Mouse (Mus musculus) left cerebral cortex, postnatal 36 days (tissue): ENCODE data around the gene Armc9. TPM values are rescaled to one million over a fixed set of nuclear protein-coding genes. Genes with fewer than 3 reads are reported as not detected.

ENCODE experiments used
- DNase-seq, 2 experiments: peaks; one replicate each; pipeline ENCODE4 v3.0.0; 2021 to 2022; ENCODE audit warnings: low spot score in 2 of 2, mixed read lengths in 1 of 2
- intact Hi-C: fragments of 180-260 bp; cut with DNase I; formaldehyde crosslinking; loops from one replicate; pipeline ENCODE4 v1.15.1; 2025
- total RNA-seq, 2 experiments: library from RNA; stranded (reverse); gene quantifications; 2 replicates each; pipeline ENCODE4 v1.2.3; 2021

Gene Armc9
- 10 to 100 TPM; 34.1 to 46.5 TPM for total RNA-seq

- intact Hi-C loops, result no loop called here
Observed at GRCm38 (mm10) chr1:86154133-86154823, at the start of gene Armc9. Gene Armc9 (plus strand): TSS chr1:86154780.

GRCm38 (mm10) chr1:86105054-86105453, 49.5 kb upstream of the Armc9 start:
- no peak for DNase-seq
- intact Hi-C loops, result no loop called here

More at GRCm38 (mm10) chr1:86154133-86154823, at the start of gene Armc9:
- peak; percentile 96 to 97 for DNase-seq

- DNase-seq, result peak; percentile 15 to 25
- intact Hi-C loops, result no loop called here
Observed at GRCm38 (mm10) chr1:86111779-86112178, 42.8 kb upstream of the Armc9 start, which contains the start of gene Htr2b. Gene Htr2b (minus strand): TSS chr1:86111970.

DNA sequence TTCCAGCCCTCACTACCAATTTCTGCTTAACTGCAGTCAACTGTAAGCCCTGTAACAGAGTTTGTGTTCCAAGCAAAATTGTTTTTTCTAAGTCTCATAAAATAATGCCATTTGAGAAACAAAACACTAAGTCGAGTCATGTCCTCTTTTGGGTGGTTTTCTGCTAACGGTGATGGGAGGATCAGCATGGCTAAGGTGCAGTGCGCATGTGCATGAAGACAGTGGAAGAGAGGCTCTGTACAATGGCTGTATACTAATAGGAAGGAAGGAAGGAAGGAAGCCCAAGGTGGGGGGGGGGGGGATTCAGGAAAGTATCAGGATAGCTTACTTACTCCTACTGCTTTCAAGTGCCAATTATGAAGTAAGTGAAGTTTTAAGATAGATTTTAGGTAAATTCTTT, 40.4 kb upstream of the Armc9 start:
- intact Hi-C loops, result no loop called here
- no peak for DNase-seq

DNA sequence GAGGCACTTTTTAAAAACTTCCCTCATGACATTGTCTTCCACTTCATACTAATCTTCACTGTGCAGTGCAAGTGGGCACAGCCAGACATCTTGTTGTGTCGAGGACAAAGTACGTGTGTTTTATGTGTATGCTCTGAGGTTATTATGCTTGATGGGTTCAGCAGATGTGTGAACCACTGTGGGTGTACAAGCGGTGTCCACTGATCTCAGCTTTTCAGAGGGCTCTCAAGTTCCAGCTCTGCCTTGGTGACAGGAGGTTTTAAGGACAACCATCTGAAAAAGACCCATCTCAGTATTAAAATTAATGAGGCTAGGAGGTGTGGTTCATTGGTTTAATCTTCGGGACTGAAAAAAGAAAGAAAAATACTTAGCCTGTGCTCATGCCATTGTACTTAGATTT, 35.0 kb upstream of the Armc9 start:
- intact Hi-C loops, result no loop called here
- DNase-seq, result no peak

GRCm38 (mm10) chr1:86126036-86126435, 28.5 kb upstream of the Armc9 start:
- intact Hi-C loops, result no loop called here
- no peak for DNase-seq

DNA sequence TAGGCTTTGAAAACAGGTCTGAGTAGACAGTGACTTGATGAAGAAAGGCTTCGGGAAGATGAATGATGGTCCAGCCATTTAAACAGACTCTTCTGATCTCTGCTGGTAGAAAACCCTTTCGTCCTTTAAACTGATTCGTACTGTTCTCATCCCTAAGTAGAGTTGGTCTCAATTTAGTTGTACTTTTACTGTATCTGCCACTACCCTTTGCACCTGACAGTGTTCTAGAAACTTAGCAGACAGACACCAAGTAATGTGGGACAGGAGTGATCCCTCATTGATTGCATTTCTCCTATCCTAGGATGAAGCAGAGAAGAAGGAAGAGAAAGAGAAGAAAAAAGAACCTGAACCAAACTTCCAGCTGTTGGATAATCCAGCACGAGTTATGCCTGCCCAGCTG, 21.2 kb upstream of the Armc9 start, which contains the start of gene Gm21972:
Gm21972 (plus strand) TSS at position 301 of the 400 bp plus-strand sequence.
- intact Hi-C loops, result no loop called here
- no peak for DNase-seq

DNA sequence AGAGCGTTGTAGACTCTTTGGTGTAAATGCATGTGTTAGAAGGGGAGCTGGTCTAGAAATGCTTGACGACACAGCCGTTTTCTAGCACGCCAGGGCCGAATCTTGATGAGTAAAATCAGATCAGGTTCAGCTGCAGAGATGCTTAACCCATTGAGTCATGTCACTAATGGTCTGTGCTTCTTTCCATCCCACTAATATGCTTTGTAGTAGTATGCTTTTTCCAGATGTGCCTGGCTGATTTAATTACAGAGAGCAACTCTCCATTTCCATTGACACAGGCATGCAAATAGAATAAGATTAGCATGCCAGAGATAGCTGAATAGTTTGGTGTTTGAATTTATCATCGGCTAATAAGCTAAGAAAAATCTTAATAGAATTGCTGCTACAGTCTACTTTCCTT, 19.3 kb upstream of the Armc9 start:
- DNase-seq, result no peak
- intact Hi-C loops, result no loop called here

DNA sequence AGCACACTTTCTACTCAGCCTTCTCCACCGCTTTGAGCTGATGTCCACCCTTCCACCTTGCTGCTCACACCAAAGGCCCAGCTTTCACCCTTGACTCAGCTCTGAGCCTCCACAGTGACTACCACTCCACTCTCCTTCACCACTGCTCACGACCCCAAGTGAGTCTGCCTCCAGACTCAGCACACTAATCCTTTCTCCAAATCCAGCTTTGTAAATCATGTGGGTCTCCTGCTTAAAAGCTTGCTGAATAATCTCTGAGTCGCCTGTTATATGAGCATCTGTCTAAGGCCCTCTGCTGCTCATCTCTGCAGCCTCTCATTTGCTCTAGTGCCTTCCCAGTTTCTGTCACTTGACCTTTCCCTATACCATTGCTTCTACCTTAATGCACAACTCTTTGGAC, 13.5 kb upstream of the Armc9 start:
- intact Hi-C loops, result no loop called here
- DNase-seq, result no peak

DNA sequence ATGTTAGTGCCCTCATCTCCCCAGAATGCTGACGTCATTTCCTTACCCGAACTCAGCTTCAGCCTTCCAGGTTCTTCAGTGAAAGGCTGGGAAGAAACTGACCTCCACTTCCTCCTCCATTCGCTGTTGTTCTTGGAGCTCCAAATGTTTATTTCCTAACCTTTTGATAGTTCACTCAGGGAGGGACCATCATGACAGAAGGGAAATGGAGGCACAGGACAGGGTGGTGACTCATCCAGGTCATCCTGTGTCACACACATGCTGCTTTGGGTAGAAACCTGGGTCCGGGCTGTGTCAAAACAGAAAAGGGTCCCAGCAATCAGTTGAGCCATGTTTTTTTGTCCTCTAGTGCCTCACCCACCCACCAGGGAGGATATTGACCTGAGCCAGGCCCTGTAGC, 11.4 kb upstream of the Armc9 start:
- DNase-seq, result no peak
- intact Hi-C loops, result no loop called here

- no peak for DNase-seq
- intact Hi-C loops, result no loop called here
Observed at GRCm38 (mm10) chr1:86144001-86144944, 10.3 kb upstream of the Armc9 start.

GRCm38 (mm10) chr1:86146293-86146692, 8.3 kb upstream of the Armc9 start:
- intact Hi-C loops, result no loop called here
- DNase-seq, result no peak

GRCm38 (mm10) chr1:86147557-86147956, 7.0 kb upstream of the Armc9 start:
- intact Hi-C loops, result no loop called here
- DNase-seq, result no peak

DNA sequence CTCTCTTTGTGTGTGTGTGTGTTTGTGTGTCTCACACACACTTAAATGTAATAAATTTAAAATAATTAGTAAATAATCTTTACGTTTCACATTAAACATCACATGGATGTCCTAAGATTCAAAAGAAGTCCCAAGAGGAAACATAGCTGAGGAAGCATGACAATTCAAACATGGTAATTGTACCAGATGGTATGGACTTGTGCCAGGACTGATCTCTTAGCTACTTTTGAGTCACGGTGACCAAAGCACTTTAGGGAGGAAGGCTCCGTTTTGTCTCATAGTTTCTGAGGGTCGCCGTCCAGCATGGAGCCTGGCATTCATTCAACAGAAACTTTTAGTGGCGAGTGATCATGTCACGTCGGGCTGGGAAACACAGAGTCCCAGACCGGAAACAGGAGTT, 6.4 kb upstream of the Armc9 start:
- no peak for DNase-seq
- intact Hi-C loops, result no loop called here

GRCm38 (mm10) chr1:86150929-86151328, 3.7 kb upstream of the Armc9 start:
- intact Hi-C loops, result no loop called here
- DNase-seq, result no peak

DNA sequence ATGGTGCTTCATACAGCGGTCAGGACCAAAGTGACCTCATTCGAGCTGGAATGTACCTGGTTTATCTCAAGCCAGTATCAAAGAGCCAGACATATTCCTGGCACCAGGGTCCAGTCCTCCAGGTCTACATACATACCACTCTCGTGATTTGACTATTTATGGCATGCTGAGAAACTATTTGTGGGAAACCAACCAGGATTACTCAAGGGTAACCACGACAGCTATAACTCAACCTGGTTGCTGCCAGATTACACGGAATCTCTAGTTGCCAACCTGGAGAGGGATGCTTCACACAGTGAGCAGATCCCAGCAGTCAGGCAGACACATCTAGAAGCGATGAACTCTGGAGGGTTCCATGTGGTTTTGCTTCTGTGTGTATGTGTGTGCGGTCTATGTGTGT, 3.2 kb upstream of the Armc9 start:
- DNase-seq, result no peak
- intact Hi-C loops, result no loop called here

DNA sequence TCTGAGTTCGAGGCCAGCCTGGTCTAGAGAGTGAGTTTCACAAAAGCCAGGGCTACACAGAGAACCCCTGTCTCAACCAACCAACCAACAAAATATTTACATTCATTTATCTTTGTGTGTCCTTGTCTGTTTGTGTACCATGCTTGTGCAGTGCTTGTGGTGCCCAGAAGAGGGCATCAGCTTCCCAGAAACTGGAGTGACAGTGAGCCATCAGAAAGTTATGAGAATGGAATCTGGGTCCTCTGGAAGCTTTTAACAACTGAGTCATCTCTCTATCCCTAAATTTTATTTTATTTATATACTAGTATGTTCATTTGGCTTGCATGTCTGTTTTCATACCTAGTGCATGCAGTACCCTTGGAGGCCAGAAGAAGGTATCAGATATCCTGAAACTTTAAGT, 2.0 kb upstream of the Armc9 start:
- DNase-seq, result no peak
- intact Hi-C loops, result no loop called here

DNA sequence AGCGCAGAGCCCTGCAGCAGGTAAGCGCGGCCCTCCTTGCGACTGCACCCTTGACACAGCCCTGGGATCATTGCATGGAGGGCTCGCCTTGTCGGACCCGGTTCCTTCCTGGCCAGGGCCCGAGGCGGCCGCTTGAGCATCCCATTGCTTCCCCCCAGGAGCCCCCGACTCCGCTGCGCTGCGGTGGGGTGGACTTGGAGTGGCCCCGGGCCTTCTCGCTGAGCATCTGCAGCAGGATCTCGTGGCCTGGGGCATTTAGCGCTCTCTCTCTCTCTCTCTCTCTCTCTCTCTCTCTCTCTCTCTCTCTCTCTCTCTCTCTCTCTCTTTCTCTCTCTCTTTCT, 214 bp downstream of the Armc9 start:
- intact Hi-C loops, result no loop called here
- no peak for DNase-seq

DNA sequence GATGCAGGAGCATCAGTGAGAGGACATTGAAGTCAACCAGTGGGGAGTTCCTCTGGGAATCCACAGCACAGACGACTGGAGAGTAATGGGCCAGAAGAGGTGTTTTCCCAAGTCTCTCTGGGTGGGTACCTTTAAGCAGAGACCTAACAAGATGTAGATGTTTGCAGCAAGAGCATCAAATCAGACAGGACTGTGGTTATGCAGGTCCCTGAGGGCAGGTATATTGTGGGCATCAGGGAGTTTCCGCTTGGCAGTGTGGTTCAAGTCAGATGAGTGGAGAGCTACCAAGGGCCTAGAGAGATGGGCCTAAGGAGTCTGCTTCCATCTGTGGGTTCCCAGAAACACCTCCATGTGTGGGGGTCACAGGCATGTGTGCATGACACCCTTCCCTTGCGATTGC, 1.5 kb downstream of the Armc9 start:
- intact Hi-C loops, result no loop called here
- no peak for DNase-seq

DNA sequence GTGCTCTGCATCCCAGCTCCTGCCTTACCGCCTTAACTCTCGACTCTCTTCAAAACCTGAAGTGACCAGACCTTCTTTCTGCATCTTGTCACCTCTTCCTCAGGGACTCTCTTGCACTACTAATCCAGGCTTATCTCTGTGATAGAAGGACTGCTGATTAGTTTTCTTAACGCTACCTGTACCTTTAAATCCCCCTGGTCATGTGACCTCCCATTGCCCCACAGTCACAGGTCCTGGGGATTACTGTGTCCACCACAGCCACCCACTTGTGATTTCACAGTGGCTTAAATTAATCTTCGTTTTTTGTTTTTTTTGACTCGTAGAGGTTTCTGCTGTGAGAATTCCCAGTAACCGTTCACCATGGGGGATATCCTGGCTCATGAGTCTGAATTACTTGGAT, 2.0 kb downstream of the Armc9 start:
- no peak for DNase-seq
- intact Hi-C loops, result no loop called here

DNA sequence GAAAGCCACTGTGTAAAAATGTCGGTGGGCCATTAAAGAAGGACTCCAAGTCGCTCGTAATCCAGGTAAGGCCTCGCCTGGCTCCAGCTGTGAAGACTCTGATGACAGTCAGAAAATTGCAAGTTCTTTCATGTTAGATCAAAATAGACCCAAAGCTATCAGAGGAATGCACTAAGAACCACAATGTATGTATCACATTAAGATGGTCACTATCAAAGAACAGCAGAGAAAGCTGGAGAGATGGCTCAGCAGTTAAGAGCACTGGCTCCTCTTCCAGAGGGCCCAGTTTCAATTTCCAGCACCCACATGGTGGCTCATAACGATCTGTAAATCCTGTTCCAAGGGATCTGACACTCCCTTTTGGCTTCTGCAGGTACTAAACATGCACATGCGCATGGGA, 5.5 kb downstream of the Armc9 start:
- intact Hi-C loops, result no loop called here

More for the DNA sequence above, 5.5 kb downstream of the Armc9 start:
- DNase-seq, result no peak
